Mouse (Mus musculus): ENCODE measurements around the gene Srl. TPM values are rescaled to one million over a fixed set of nuclear protein-coding genes. Genes with fewer than 3 reads are reported as not detected.

Gene Srl
- polyA plus RNA-seq, 1 experiment from 2014 or later, result 3.1 TPM

DNA sequence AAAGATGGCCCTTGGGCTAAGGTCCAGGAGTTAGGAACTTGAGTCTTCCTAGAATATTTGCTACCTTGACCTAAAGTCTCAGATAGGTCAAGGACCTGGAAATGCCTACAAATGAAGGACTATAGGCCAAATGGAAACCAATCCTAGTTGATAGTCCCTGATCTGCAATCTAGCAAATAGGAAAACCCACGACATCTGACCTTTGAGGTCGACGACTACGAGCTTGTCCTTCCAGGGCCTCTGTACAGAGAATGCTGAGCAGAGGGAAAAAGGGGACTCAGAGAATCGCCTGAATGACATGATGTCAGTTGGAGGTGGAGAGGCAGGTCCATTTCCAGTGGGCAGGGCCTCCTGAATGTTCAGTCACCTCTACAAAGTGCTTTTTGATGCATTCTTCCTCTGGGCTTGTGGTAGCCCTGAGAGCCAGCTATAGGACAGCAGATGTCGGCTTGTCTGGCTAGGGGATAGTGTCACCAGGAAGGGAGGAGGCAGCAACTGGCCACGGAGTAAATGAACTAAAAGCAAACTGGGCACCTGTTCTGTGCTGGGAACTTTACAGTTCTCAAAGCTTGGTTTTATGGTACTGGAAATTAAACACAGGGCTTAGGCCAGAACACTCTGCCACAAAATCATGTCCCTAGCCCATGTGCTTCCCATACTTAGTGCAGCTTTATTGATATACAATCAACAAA lies 18.2 kb downstream of the Srl start:
- ATAC-seq (ENCODE audit: low FRiP score, low TSS enrichment) (no peak), DNase-seq (ENCODE audit: low spot score) (no peak)
- no peaks in the 10 kb centered on the region for H3K36me3 ChIP-seq (ENCODE audit: control insufficient read depth, insufficient read depth, low read length)
- no peak overlapping the region for H3K4me2 ChIP-seq (replicated peaks; ENCODE audit: low read depth)
- H3K4me3 ChIP-seq (ENCODE audit: low read depth, low read length), result no peak overlapping the region
- no peaks in the 10 kb centered on the region for H3K4me1 ChIP-seq (replicated peaks; ENCODE audit: control insufficient read depth, insufficient read depth)
- H3K9ac ChIP-seq (ENCODE audit: low read length), result no peak overlapping the region
- TF ChIP-seq CTCF (IDR thresholded peaks at IDR 0.05; ENCODE audit: low read depth) (no peak), EP300 (optimal IDR thresholded peaks at IDR 0.05) (no peak)
- H3K27me3 ChIP-seq (ENCODE audit: control insufficient read depth, insufficient read depth, low read length), result no peaks in the 10 kb centered on the region
- H3K27ac ChIP-seq (replicated peaks), result no peak overlapping the region
- 69% methylated on average over 7 of the region's 7 CpGs for WGBS
- no peaks in the 10 kb centered on the region for H3K9me3 ChIP-seq (ENCODE audit: control insufficient read depth, low read length)

DNA sequence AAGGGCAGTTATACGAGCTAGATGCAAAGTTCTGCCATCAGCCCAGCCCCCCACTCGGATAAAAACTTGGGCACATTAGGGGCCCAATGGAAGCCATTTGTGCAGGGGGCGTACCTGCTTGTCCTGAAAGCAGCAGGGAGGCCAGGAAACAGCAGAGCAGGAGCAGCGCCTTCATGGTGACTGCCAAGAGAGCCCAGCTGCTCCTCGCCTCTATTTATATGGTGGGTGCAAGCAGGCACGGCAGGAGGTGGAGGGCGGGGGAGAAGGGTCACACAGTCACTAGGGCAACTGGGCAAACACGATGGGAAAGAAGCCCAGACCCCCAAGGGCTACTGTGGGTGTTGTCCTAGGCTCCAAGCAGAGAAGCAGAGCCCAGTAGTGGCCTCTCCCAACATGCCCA lies 18.7 kb downstream of the Srl start:
- H3K27ac ChIP-seq (replicated peaks), result no peak overlapping the region
- H3K4me2 ChIP-seq (replicated peaks; ENCODE audit: low read depth), result no peak overlapping the region
- TF ChIP-seq CTCF (IDR thresholded peaks at IDR 0.05; ENCODE audit: low read depth) (no peak), EP300 (optimal IDR thresholded peaks at IDR 0.05) (no peak)
- 48% methylated on average over 8 of the region's 8 CpGs for WGBS
- H3K4me3 ChIP-seq (ENCODE audit: low read depth, low read length), result no peak overlapping the region
- H3K27me3 ChIP-seq (ENCODE audit: control insufficient read depth, insufficient read depth, low read length), result no peaks in the 10 kb centered on the region
- DNase-seq (ENCODE audit: low spot score), result no peak
- no peaks in the 10 kb centered on the region for H3K36me3 ChIP-seq (ENCODE audit: control insufficient read depth, insufficient read depth, low read length)
- no peaks in the 10 kb centered on the region for H3K9me3 ChIP-seq (ENCODE audit: control insufficient read depth, low read length)
- no peak overlapping the region for H3K9ac ChIP-seq (ENCODE audit: low read length)
- ATAC-seq (ENCODE audit: low FRiP score, low TSS enrichment), result no peak
- H3K4me1 ChIP-seq (replicated peaks; ENCODE audit: control insufficient read depth, insufficient read depth), result no peaks in the 10 kb centered on the region

DNA sequence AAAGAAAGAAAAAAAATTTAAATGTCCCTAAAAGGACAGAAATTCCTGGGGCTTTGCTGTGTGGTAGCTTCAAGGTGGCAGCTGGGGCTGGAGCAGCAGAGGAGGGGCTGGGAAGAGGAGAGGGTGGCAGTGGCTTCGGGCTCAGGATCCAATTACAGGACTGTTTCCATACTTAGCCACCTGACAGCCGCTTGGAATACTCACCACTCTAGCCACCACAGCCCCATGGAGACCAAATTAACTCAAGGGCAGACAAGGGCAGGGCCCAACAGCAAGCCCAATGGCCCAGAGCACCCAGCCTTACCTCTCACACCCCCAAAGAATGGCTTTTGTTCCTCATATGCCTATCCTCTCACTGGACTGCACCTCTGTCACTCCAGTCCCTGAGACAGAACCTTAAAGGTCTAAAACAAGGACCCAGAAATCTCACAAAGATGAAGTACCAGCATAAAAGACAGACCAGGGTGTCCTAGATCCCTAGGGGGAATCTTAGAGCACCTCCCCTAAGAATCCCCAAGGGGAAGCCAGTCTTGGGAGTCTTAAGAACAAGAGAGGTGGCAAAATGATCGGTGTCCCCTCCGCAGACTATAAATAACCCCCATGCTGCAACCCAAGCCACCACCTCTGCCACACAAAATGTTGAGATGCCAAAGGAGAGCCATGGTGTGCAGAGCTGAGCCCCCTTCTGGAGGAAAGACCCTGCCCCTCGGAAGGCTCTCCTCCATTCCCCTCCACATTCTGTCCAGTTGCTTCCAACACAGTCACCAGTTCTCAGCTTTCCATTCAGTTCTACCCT lies 19.7 kb downstream of the Srl start:
- Histone ChIP-seq H3K36me3 (ENCODE audit: control insufficient read depth, insufficient read depth, low read length) (no peaks in the 10 kb centered on the region), H3K9ac (ENCODE audit: low read length) (no peak overlapping the region), H3K4me1 (replicated peaks; ENCODE audit: control insufficient read depth, insufficient read depth) (no peaks in the 10 kb centered on the region), H3K4me2 (replicated peaks; ENCODE audit: low read depth) (no peak overlapping the region), H3K27me3 (ENCODE audit: control insufficient read depth, insufficient read depth, low read length) (no peaks in the 10 kb centered on the region), H3K27ac (replicated peaks) (no peak overlapping the region), H3K9me3 (ENCODE audit: control insufficient read depth, low read length) (no peaks in the 10 kb centered on the region), H3K4me3 (ENCODE audit: low read depth, low read length) (no peak overlapping the region)
- 56% methylated on average over 5 of the region's 5 CpGs for WGBS
- no peak for DNase-seq (ENCODE audit: low spot score)
- TF ChIP-seq EP300 (optimal IDR thresholded peaks at IDR 0.05) (no peak), CTCF (IDR thresholded peaks at IDR 0.05; ENCODE audit: low read depth) (no peak)
- no peak for ATAC-seq (ENCODE audit: low FRiP score, low TSS enrichment)

DNA sequence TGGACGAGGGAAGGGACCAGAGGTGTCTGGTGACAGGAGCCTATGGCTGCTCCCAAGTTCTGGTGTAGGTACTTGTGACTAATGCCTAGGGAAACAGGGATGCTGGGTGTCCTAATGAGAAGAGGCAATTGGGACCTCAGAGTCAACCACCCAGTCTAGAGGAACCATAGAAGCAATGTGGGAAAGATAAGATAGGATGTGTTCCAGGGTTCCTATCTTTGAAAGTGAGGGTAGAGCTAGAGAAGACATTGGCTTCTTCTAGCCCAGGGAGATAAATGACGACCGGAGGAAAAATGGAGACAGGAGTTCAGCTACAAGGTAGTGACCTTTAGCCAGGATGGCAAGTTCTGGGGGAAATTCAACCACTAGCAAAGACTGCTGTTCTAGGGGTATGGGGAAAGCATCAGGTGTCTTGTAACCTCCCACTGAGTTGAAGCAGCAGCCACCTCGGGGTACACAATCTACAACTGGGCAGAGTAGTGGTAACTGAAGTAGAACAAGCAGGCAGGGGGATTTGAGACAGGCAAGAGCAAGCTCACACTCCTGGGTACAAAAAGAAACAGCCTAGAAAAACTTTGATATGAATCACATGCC lies 20.4 kb downstream of the Srl start:
- H3K4me2 ChIP-seq (replicated peaks; ENCODE audit: low read depth), result no peak overlapping the region
- no peak for TF ChIP-seq CTCF (IDR thresholded peaks at IDR 0.05; ENCODE audit: low read depth)
- TF ChIP-seq EP300 (optimal IDR thresholded peaks at IDR 0.05), result no peak
- no peak overlapping the region for H3K9ac ChIP-seq (ENCODE audit: low read length)
- no peak overlapping the region for H3K27ac ChIP-seq (replicated peaks)
- no peak for ATAC-seq (ENCODE audit: low FRiP score, low TSS enrichment)
- no peak for DNase-seq (ENCODE audit: low spot score)
- 73% methylated on average over 4 of the region's 4 CpGs for WGBS
- H3K4me3 ChIP-seq (ENCODE audit: low read depth, low read length), result no peak overlapping the region
- no peaks in the 10 kb centered on the region for H3K36me3 ChIP-seq (ENCODE audit: control insufficient read depth, insufficient read depth, low read length)
- H3K27me3 ChIP-seq (ENCODE audit: control insufficient read depth, insufficient read depth, low read length), result no peaks in the 10 kb centered on the region
- H3K9me3 ChIP-seq (ENCODE audit: control insufficient read depth, low read length), result no peaks in the 10 kb centered on the region
- no peaks in the 10 kb centered on the region for H3K4me1 ChIP-seq (replicated peaks; ENCODE audit: control insufficient read depth, insufficient read depth)

DNA sequence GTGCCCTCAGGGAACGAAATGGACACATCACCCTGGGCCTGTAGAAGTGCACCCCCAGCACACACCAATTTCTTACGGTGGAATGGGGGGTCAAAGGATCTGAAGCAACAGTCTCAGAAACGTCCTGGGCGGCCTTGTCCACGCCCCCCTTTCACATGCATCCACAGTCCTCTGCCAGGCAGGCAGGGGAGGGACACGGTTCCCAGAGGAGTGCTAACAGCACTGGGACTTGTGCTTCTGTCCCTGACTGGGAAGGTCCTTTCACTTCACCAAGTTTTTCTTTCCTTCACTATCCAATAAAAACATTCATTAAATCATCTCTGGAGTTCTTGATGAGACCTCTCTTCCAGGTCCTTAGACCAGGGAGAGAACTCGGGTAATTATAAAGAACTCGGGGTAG lies 20.9 kb downstream of the Srl start:
- no peaks in the 10 kb centered on the region for H3K9me3 ChIP-seq (ENCODE audit: control insufficient read depth, low read length)
- no peak overlapping the region for H3K9ac ChIP-seq (ENCODE audit: low read length)
- TF ChIP-seq CTCF (IDR thresholded peaks at IDR 0.05; ENCODE audit: low read depth), result no peak
- no peak for TF ChIP-seq EP300 (optimal IDR thresholded peaks at IDR 0.05)
- WGBS, result 74% methylated on average over 8 of the region's 8 CpGs
- ATAC-seq (ENCODE audit: low FRiP score, low TSS enrichment) (no peak), DNase-seq (ENCODE audit: low spot score) (no peak)
- no peaks in the 10 kb centered on the region for H3K4me1 ChIP-seq (replicated peaks; ENCODE audit: control insufficient read depth, insufficient read depth)
- no peak overlapping the region for H3K27ac ChIP-seq (replicated peaks)
- no peaks in the 10 kb centered on the region for H3K36me3 ChIP-seq (ENCODE audit: control insufficient read depth, insufficient read depth, low read length)
- H3K4me2 ChIP-seq (replicated peaks; ENCODE audit: low read depth), result no peak overlapping the region
- H3K4me3 ChIP-seq (ENCODE audit: low read depth, low read length), result no peak overlapping the region
- no peaks in the 10 kb centered on the region for H3K27me3 ChIP-seq (ENCODE audit: control insufficient read depth, insufficient read depth, low read length)

DNA sequence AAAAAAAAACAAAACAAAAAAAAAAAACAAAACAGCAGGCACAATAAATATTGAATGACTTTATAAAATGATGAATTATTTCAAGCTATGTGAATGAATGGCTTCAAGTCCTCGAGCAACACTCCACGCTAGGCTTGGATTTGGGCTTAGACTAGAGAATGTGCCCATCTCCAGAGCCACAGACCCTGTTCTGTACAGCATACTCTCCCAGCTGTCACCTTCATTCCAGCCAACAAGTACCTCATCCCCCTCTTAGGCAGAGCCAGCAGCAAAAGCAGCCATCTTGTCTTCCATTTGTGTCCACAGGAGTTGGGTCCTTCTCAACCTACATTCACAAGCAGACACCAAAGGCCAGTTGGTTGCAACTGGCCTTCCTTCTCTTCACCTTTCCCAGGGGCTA lies 21.8 kb downstream of the Srl start:
- ATAC-seq (ENCODE audit: low FRiP score, low TSS enrichment) (no peak), DNase-seq (ENCODE audit: low spot score) (no peak)
- H3K9me3 ChIP-seq (ENCODE audit: control insufficient read depth, low read length), result no peaks in the 10 kb centered on the region
- no peak overlapping the region for H3K9ac ChIP-seq (ENCODE audit: low read length)
- 82% methylated on average over 2 of the region's 2 CpGs for WGBS
- H3K27ac ChIP-seq (replicated peaks), result no peak overlapping the region
- no peaks in the 10 kb centered on the region for H3K36me3 ChIP-seq (ENCODE audit: control insufficient read depth, insufficient read depth, low read length)
- no peak for TF ChIP-seq EP300 (optimal IDR thresholded peaks at IDR 0.05)
- TF ChIP-seq CTCF (IDR thresholded peaks at IDR 0.05; ENCODE audit: low read depth), result no peak
- H3K4me3 ChIP-seq (ENCODE audit: low read depth, low read length), result no peak overlapping the region
- no peak overlapping the region for H3K4me2 ChIP-seq (replicated peaks; ENCODE audit: low read depth)
- H3K4me1 ChIP-seq (replicated peaks; ENCODE audit: control insufficient read depth, insufficient read depth), result no peaks in the 10 kb centered on the region
- no peaks in the 10 kb centered on the region for H3K27me3 ChIP-seq (ENCODE audit: control insufficient read depth, insufficient read depth, low read length)

Measured in stomach, postnatal 0 days (tissue).